Mouse (Mus musculus) neural tube, embryonic 14.5 days (tissue): ENCODE results near the gene Krt86. TPM values are rescaled to one million over a fixed set of nuclear protein-coding genes. Genes with fewer than 3 reads are reported as not detected.

Source experiments
- ATAC-seq: fragments of 200-750 bp; cut with Nextera tagmentation; 2 replicates; pipeline ENCODE4 v1.8.0; 2017; ENCODE audit warnings: low read depth, mild to moderate bottlenecking, moderate TSS enrichment, moderate library complexity
- H3K27ac ChIP-seq: fragments of 300-500 bp; sonication (generic); 2 replicates; pipeline ENCODE4 v1.5.1; 2014; ENCODE audit warnings: low read depth, mild to moderate bottlenecking, control low read depth, low read length, moderate library complexity, mixed read lengths
- H3K27me3 ChIP-seq: fragments of 300-500 bp; sonication (generic); 2 replicates; pipeline ENCODE4 v1.6.1; 2014; ENCODE audit warnings: low read length; ENCODE audit not compliant: control insufficient read depth, insufficient read depth
- H3K36me3 ChIP-seq: fragments of 300-500 bp; sonication (generic); 2 replicates; pipeline ENCODE4 v1.6.1; 2014; ENCODE audit warnings: low read length, mixed read lengths; ENCODE audit not compliant: control insufficient read depth, insufficient read depth
- H3K4me1 ChIP-seq: fragments of 300-500 bp; sonication (generic); 2 replicates; pipeline ENCODE4 v1.6.1; 2014; ENCODE audit warnings: low read length; ENCODE audit not compliant: control insufficient read depth, insufficient read depth
- H3K4me2 ChIP-seq: fragments of 300-500 bp; sonication (generic); 2 replicates; pipeline ENCODE4 v1.6.1; 2014; ENCODE audit warnings: mild to moderate bottlenecking, low read depth, low read length, control low read depth
- H3K4me3 ChIP-seq: fragments of 300-500 bp; sonication (generic); 2 replicates; pipeline ENCODE4 v1.5.1; 2014; ENCODE audit warnings: low read depth, low read length, control low read depth, mixed read lengths
- H3K9ac ChIP-seq: fragments of 300-500 bp; sonication (generic); replicated peaks from 2 replicates; pipeline ENCODE4 v1.6.1; 2014; ENCODE audit warnings: low read depth, mild to moderate bottlenecking, control low read depth, low read length, mixed read lengths
- H3K9me3 ChIP-seq: fragments of 300-500 bp; sonication (generic); 2 replicates; pipeline ENCODE4 v1.6.1; 2016; ENCODE audit warnings: low read length; ENCODE audit not compliant: control insufficient read depth
- WGBS: fragments of 180-500 bp; shearing (Covaris S2); extraction: QIAGEN DNeasy Blood & Tissue Kit; methylation state at CpG from one replicate; pipeline ENCODE4 v1.1.7; 2014; 5-methylcytosine and 5-hydroxymethylcytosine counted together
- polyA plus RNA-seq: library from polyadenylated mRNA; unstranded; fragments of >200 nt; fragmentation: Nextera tagmentation; extraction: Ambion mirVana; gene quantifications from 2 replicates; pipeline ENCODE4 v1.2.1, GENCODE M21; 2014

The Krt86 gene
- polyA plus RNA-seq, result not detected in 2 replicates

GRCm38 (mm10) chr15:101472952-101473528 lies at the start of gene Krt86:
Gene Krt86, plus strand, starts transcription at chr15:101473478.
- Histone ChIP-seq H3K36me3 (no peaks in the 10 kb centered on the region), H3K4me2 (no peak within 1 kb of the TSS), H3K4me1 (no peaks in the 10 kb centered on the region), H3K9me3 (no peaks in the 10 kb centered on the region), H3K27me3 (no peaks in the 10 kb centered on the region), H3K4me3 (no peak within 1 kb of the TSS), H3K27ac (no peak within 1 kb of the TSS), H3K9ac (no peak within 1 kb of the TSS)
- ATAC-seq, result no peak
- WGBS, result 32% methylated on average over 10 of the region's 10 CpGs

DNA sequence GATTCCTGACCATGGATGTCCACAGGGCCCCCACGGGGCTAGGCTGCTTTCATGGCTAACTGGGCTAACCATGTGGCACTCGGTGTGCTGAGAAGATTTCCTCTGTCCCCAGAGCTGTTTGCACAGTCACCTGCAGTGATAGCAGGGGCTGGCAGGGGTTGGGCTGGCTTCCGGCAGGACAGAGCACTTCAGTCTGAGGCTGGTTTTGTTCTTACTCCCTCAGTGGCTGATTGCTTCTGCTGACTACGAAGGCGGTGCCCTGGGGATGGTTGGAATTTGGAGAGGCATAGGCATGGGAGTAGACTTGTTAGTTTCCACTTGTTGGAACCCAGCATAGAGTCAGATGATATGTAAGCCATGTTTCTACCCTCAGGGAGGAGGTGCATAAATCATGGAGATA lies 48.4 kb upstream of the Krt86 start:
- Histone ChIP-seq H3K27ac (no peak overlapping the region), H3K36me3 (no peaks in the 10 kb centered on the region), H3K4me1 (no peaks in the 10 kb centered on the region), H3K4me2 (no peak overlapping the region), H3K27me3 (no peaks in the 10 kb centered on the region), H3K4me3 (no peak overlapping the region), H3K9me3 (no peaks in the 10 kb centered on the region), H3K9ac (no peak overlapping the region)
- 13% methylated on average over 5 of the region's 5 CpGs for WGBS
- ATAC-seq, result no peak

- Histone ChIP-seq H3K4me3 (no peak overlapping the region), H3K9me3 (no peaks in the 10 kb centered on the region), H3K9ac (no peak overlapping the region), H3K27ac (no peak overlapping the region), H3K4me2 (no peak overlapping the region), H3K27me3 (peaks cover 12% of the 10 kb centered on the region), H3K4me1 (0 out of 2 replicates have a peak, but pooled peaks cover 4% of the 10 kb centered on the region), H3K36me3 (no peaks in the 10 kb centered on the region)
- 92% methylated on average over 7 of the region's 7 CpGs for WGBS
- ATAC-seq, result no peak
Measured at GRCm38 (mm10) chr15:101436611-101437010, 36.7 kb upstream of the Krt86 start.

DNA sequence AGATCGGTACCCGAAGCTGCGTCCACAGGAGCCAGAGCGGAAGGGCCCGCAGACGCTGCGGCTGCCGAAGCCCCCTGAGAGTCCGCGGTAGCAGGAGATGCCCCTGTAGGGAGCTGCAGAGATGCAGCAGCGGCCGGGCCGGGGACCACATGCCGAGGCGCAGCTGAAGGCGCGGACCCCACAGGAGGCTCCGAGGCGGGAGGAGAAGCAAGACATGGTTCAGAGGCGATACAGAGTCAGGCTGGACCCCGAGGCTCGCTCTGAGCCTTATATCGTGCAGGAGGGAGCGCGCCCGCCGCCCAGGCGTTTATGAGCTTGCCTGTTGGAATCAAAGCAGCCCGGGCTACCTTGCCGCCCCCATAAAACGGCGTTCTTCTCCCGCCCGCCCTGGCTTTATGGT lies 34.7 kb upstream of the Krt86 start, which contains the start of gene Krt87:
Gene Krt87 (minus strand): TSS at position 250 of the 400 bp plus-strand sequence.
- Histone ChIP-seq H3K27me3 (peaks cover 12% of the 10 kb centered on the region), H3K9me3 (no peaks in the 10 kb centered on the region), H3K4me1 (0 out of 2 replicates have a peak, but pooled peaks cover 4% of the 10 kb centered on the region), H3K4me3 (peak within 1 kb of the TSS; percentile 33), H3K9ac (peak within 1 kb of the TSS; percentile 46), H3K36me3 (no peaks in the 10 kb centered on the region), H3K4me2 (peak within 1 kb of the TSS; percentile 62), H3K27ac (no peak within 1 kb of the TSS)
- ATAC-seq, result no peak
- WGBS, result under 1% methylated on average over 33 of the region's 34 CpGs

DNA sequence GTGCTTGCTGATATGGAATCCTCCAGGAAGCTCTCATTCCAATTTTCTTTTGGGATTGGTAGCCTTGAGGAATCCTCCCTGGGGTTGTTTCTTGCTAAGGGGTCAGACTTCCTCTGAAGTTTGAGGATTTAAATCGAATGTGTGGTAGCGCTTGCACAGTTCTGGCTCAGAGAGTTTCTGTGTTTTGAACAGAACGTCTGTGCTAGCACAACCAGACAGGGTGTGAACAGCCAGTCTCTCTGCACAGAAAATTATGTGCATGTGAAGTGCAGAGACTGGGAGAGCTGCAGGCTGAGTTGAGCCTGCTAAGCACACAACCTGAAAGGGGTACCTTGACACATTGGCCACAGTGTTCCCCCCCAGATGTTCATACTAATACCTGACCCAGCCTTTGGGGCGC lies 32.4 kb upstream of the Krt86 start:
- Histone ChIP-seq H3K9me3 (no peaks in the 10 kb centered on the region), H3K4me2 (no peak overlapping the region), H3K36me3 (no peaks in the 10 kb centered on the region), H3K27ac (no peak overlapping the region), H3K27me3 (peaks cover 12% of the 10 kb centered on the region), H3K4me1 (0 out of 2 replicates have a peak, but pooled peaks cover 4% of the 10 kb centered on the region), H3K4me3 (no peak overlapping the region), H3K9ac (no peak overlapping the region)
- no peak for ATAC-seq
- 87% methylated on average over 4 of the region's 4 CpGs for WGBS

GRCm38 (mm10) chr15:101446572-101446971 lies 26.7 kb upstream of the Krt86 start:
- no peak for ATAC-seq
- no peaks in the 10 kb centered on the region for H3K9me3 ChIP-seq
- no peak overlapping the region for H3K9ac ChIP-seq
- no peak overlapping the region for H3K4me2 ChIP-seq
- 73% methylated on average over 11 of the region's 11 CpGs for WGBS
- H3K4me1 ChIP-seq, result no peaks in the 10 kb centered on the region
- H3K27me3 ChIP-seq, result no peaks in the 10 kb centered on the region
- no peak overlapping the region for H3K27ac ChIP-seq
- H3K4me3 ChIP-seq, result no peak overlapping the region
- H3K36me3 ChIP-seq, result no peaks in the 10 kb centered on the region

GRCm38 (mm10) chr15:101447444-101447843 lies 25.8 kb upstream of the Krt86 start, which contains the start of gene Krt88:
Gene Krt88, plus strand, starts transcription at chr15:101447744.
- 78% methylated on average over 2 of the region's 2 CpGs for WGBS
- no peak for ATAC-seq
- no peaks in the 10 kb centered on the region for H3K36me3 ChIP-seq

DNA sequence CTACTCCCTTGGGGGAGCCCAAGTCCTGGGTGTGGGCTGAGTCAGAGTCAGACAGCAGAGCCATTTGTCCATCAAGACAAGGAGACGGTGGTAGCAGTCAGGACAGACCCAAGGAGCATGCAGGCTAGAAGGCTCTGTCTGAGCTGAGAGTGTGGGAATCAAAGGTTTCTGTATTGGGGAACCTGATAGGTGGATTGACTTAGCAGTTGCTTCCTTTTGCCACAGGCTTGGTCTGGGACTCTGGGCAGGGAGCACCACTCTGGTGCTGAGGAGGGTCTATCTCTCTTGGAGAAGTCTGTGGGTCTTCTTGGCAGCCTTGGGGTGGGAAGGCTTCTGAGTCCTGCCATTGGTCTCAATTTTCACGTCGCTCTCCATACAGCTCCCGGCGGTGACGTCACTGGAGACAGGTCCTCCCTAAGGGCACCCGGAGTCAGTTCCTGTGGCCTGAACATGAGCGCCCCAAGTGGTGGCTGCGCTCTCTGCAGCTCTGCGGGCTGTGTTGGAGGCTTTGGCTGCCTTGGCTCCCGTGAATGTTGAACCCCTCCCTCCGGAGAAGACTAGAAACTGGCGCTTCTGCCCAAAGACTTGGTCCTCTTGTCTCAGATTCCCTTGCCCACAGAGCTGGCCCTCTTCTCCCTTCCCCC lies 20.1 kb upstream of the Krt86 start:
- Histone ChIP-seq H3K9ac (no peak overlapping the region), H3K4me1 (no peaks in the 10 kb centered on the region), H3K36me3 (no peaks in the 10 kb centered on the region), H3K27ac (no peak overlapping the region), H3K4me3 (no peak overlapping the region), H3K27me3 (no peaks in the 10 kb centered on the region), H3K4me2 (no peak overlapping the region), H3K9me3 (no peaks in the 10 kb centered on the region)
- 6% methylated on average over 13 of the region's 13 CpGs for WGBS
- ATAC-seq, result no peak

More at GRCm38 (mm10) chr15:101447444-101447843, 25.8 kb upstream of the Krt86 start, which contains the start of gene Krt88:
- H3K9ac ChIP-seq, result no peak within 1 kb of the TSS
- no peaks in the 10 kb centered on the region for H3K4me1 ChIP-seq
- H3K27me3 ChIP-seq, result no peaks in the 10 kb centered on the region
- H3K4me2 ChIP-seq, result no peak within 1 kb of the TSS
- H3K9me3 ChIP-seq, result no peaks in the 10 kb centered on the region
- no peak within 1 kb of the TSS for H3K4me3 ChIP-seq
- no peak within 1 kb of the TSS for H3K27ac ChIP-seq

GRCm38 (mm10) chr15:101454774-101455173 lies 18.5 kb upstream of the Krt86 start:
- Histone ChIP-seq H3K27me3 (no peaks in the 10 kb centered on the region), H3K27ac (no peak overlapping the region), H3K4me3 (no peak overlapping the region), H3K9me3 (no peaks in the 10 kb centered on the region), H3K36me3 (no peaks in the 10 kb centered on the region), H3K4me1 (no peaks in the 10 kb centered on the region), H3K4me2 (no peak overlapping the region), H3K9ac (no peak overlapping the region)
- no peak for ATAC-seq
- WGBS, result 88% methylated on average over 8 of the region's 8 CpGs
